Mouse (Mus musculus): ENCODE results near the gene Kat5.

Gene Kat5

DNA sequence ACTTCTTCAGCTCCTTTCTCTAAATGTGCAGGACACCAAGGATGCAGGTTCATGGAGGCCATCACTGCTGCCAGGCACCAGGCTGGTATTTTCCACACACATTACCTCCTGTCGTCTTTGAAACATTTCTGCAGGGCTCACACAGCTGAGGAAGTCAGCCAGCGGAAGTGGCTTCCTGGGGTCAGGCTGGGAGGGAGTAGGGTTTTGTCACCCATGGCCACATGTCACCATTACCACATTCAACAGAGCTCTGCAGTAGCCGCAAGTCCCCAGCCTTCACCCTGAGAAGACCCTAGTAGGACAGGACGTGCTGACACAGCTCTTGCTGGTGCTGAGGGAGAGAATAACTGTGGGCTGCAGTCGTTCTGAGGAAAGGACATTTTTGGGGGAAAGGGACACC, 38.2 kb downstream of the Kat5 start:
- DNase-seq (ENCODE audit: low spot score in 2 of 2) = no peak

DNA sequence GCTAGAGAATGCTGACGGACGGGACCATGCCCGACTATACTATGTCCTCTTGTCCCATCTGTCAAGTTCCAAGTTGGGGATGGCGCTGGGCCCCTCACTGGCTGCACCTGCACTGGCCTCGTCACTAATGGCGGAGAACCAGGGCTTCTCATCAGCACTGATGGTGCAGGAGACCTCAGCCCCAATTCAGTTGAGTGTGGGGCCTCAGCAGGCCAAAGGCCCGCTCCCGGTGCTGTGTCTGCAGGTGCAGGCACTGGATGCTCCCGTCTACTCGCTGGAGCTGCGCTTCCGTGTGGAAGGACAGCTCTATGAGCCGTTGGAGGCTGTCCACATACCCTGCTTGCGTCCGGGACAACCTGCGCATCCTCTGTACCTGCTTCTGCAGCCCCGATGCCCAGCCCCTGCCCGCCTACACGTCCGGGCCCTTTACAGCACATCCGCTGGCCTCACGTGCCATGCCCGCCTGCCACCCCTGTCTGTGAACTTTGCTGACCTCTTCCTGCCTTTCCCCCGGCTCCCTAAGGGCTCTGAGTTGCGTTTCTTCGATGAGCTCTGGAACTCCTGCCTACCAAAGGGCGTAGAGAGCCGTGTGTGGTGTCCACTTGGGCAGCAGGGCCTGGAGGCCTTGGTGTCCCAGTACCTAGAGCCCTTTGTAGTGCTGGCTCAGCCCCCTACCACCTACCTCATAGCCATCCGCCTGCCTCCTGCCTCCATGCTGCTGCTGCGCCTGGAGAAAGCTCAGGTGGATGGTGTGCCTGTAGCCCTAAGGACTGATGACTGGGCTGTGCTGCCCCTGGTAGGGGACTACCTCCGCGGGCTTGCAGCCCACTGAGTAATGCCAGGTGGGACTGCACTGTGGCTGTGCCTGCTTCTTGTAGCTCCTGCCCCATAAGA, 39.4 kb downstream of the Kat5 start:
- no peak for DNase-seq (ENCODE audit: low spot score in 2 of 2)

DNA sequence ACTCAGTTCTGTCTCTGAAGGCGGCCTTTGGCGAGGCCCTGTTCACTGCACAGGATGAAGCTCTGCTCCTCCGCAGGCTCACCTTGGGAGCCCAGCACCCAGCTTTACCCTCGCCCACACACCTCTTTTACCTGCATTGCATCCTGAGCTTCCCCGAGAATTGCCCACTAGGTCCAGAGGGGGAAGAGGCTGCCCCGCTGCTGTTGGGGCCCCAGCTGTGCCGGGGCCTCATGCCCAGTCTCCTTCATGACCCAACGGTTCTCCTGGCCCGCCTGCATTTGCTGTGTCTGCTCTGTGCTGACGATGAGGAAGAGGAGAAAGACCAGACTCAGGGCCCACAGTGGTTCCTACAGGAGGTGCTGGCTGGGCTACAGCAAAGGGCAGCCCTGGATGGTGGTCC, 40.5 kb downstream of the Kat5 start:
- DNase-seq (ENCODE audit: low spot score in 2 of 2) = no peak

DNA sequence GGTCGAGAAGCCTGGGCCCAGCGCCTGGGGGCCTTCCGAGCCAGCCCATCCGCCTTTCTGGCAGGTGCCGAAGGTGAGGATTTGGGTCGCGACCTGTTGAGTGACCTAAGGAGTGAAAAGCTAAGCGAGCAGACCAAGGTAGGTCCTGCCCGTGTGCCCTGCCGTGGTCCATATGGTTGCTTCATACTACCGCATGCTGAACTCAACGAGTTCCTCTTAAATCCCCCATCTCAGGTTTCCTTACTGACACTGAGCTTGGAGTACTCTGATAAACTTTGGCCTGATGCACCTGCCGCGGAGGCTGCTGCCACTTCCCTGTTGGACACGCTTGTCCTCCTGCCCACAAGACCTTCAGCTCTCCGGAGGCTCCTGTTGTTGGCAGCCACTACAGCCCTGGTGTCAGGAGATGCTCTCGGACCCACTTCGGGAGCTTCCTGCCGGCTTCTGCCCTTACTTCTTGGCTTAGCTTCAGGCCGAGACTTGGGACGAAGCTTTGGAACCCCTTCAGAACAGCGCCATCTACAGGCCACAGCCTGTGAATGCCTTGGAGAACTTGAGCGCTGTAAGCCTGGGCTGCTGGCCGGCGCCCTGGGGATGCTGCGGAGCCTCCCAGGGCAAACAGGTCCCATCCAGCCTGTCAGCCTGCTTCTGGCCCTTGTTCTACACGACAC, 41.4 kb downstream of the Kat5 start:
- peak; percentile 71 to 84 for DNase-seq (ENCODE audit: low spot score in 2 of 2)

DNA sequence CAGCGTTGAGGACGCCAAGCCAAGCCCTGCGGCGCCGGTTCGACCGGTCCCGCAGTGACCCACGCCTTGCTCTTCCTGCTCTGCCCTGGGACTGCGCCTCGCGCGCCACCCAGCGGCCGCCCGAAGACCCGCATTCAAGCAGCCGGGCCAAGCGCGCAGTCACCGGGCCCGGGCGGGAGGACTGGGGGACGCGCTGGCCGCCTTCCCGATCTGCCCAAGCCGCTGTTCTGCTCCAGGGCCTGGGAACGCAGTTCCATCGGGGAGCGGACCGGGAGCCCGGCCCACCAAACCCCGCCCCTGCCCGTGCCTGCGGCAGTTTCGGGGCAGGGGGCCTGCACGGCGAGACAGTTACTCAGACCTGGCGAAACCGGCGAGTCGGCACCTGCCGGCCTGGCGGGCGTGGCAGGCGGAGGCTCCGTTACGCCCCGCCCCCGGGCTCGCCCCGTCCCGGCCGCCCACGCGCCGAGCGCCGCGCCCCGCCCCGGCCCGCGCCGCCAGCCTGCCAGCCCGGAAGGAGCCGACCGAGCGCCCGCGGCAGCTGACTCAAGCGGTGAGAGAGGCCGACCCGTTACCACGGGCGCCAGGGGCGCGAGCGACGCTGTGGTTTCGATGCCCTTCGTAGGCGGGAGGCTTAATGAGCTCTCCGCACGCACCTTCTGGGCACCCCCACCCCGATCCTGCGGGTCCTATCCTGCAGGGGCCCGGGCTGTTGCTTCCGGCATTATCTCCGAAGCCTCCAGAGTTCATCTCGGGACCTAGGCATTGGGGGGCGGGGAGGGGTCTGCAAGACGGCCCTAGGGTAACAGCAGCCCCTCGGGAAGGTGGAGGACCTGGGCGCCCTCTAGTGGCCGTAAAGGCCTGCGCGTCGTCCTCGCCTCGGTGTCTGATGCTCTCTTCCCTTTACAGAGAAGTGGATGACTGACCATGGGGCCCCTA, 42.2 kb downstream of the Kat5 start, which contains the start of gene Ap5b1:
Gene Ap5b1, plus strand, starts transcription at position 492 of the 936 bp plus-strand sequence.
- peak; percentile 89 to 90 for DNase-seq (ENCODE audit: low spot score in 2 of 2)

DNA sequence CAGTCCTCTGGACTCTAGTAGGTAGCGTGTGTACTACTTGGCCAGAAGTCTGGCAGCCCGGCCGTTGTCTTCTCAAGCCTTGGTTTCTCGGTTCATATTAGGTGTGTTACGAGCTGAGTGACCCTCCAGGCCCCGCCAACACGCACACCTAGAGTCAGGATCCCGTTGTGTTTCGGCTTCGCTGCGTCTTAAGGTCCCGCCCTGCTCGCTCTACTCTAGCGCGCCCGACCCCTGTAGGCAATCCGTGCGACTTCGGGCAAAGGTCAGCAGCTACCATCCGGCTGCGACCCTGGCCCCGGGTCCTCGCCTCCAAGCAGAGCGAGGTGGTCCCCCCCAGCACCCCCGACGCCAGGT, 42.9 kb downstream of the Kat5 start:
- no peak for DNase-seq (ENCODE audit: low spot score in 2 of 2)

DNA sequence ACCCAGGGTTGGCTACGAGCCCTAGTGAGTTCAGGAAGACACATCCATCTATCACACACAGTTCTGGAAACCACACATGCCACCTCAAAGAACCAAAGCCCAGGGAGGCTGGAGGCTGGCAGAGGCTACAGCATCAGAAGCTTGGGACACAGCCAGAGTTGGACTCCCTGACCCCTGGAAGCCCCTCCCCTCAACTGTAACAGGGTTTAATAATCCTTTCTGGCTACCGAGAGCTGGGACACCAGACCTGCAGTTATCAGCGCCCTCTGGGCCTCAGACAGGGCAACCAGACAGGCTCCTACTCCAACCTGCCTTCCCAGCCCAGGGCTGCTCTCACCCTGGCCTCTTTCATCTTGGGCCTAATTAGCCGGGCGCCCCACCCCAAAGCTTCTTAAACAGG, 43.7 kb downstream of the Kat5 start:
- no peak for DNase-seq (ENCODE audit: low spot score in 2 of 2)

DNA sequence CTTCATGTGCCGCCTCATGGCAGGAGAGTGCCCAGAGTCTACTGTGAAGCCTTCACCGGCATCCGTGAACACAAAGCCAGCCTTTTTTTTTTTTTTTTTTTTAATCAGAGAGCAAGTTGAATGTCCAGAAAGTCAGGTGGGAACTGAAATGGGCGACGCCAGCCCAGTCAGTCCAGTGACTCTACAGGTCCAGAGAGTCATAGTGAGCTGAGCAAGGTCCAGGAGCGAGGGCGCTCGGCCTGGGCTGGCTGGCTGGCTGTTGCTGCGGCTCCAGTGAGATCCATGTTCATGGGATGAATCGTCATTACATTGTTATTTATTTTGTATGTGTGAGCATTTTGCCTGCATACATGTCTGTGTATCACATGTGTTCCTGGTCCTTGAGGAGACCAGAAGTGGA, 47.3 kb downstream of the Kat5 start:
- no peak for DNase-seq (ENCODE audit: low spot score in 2 of 2)

DNA sequence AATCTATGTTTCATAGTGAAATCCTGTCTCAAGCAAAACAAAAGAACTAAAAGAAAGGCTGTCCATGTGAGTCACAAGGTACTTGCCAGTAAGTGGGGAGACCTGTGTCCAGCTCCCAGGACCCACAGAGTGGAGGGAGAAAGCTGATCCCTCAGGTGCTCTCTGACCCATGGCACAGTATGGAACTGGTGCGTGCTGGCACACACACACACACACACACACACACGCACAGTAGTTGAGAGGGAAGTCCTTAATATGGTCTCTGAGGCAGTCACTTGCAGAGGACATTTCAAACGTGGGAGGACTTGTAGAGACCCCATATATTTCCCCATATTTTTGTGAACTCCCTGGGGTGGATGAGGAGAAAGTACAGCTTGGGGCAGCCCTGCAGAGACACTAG, 48.2 kb downstream of the Kat5 start:
- no peak for DNase-seq (ENCODE audit: low spot score in 2 of 2)

DNA sequence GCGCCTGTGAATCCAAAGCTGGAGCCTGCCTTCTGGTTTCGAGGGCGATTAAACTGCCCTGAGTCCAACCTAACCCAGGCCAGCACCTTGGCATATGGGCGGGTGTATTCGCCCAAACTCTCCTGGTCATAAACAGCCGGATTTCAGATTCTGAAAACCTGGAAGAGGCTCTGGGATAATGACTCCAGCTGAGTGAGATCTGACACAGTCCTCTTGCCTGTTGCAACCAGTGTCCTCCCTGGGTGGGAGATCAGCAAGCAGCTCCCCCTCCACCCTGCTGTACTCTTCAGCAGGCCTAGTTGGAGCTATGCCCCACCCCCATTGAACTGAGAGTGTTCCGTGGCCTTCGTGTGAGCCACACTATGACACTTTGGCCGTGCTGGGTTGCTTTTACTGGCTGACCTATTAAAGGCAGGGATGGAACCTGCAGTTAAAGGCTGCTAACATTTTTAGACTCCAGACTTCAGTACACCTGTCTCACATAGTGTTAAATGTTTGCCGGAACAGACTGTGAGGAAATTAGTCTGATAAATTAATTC, 48.7 kb downstream of the Kat5 start:
- no peak for DNase-seq (ENCODE audit: low spot score in 2 of 2)

DNA sequence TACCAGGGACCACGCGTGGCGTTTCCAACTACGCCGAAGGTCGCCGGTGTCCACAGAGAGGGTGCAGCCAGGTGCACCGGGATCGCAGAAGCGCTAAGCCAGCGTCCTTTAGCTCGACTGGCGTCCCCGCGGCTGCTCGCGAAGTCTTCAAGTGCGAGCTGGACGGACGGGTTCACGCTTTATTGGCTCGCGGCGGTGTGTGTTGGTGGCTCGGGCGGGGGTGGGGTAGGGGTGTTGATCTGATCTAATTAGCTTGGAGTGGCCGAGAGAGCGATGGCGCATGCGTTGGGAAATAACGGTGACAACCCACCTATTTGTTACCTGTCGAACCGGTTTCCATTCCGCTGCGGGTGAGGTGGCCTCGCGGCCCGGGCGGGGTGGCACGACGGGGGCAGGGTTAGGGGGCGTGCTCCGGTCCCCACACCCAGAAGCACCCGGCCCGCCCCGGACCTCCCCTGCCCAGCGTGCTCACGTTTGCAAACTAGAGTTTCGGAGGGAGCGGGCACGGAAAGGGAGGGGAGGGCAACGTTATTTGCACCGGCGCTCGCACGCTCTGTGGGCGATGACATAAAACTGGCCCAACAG, 49.5 kb downstream of the Kat5 start, which contains the start of gene Ovol1:
Gene Ovol1, minus strand, starts transcription at position 190 of the 585 bp plus-strand sequence.
- DNase-seq (ENCODE audit: low spot score in 2 of 2) = peak; percentile 63 to 70

DNA sequence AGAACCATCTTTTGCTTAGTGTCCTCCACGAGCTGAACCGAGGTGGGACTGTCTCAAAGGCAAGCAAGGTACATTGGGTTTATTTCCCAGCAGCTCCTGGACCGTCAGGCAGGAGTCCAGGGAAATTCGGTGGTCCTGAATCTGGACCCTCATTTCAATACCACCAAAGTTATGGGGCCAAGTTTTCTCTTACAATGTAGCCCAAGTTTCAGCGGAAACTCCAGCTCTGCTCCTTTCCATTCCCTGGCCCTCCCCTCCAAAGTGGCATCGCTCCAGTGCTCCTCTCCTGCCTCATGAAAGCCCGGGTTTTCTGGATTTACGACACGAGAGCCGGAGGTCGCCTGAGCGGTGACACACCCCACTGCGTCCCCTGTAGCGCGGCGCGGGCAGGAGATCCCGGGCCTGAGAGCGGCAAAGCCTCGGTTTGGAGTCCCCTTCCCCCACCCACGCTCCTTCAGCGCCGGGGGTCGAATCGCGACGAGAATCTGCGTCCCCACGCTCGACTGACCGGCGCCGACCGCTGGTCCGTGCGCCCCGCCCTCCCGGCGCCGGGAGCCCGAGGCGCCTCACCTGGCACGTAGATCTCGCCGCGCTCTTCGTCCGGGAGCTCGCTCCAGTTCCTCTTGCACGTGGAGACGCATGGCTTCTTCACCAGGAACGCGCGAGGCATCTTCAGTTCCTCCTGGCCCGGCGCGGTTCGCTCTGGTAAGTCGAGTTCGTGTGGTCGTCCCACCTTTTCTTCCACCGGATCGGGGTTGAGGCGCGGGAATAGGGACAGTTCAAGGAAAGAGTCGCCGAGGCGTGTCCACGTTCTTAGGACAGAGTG, 50.2 kb downstream of the Kat5 start:
- no peak for DNase-seq (ENCODE audit: low spot score in 2 of 2)

DNA sequence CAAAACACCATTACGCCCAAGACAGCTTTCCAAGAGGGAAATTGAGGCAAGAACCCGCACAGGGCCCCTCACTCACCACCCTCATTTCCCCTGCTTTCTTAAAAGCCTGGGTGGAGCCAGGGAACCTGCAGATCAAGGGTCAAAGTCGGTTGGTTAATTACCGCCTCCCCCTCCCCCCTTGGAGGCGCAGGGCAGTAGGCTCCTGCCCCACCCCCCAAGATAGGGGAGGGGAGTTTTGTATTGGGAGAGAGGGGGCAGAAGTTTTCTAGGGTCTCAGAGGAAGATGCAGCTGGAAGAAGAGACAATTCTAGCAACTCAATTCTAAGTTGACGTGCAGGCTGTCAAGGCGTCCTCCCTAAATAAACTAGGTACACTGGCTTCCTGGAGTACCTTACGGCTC, 50.8 kb downstream of the Kat5 start:
- DNase-seq (ENCODE audit: low spot score in 2 of 2) = no peak

DNA sequence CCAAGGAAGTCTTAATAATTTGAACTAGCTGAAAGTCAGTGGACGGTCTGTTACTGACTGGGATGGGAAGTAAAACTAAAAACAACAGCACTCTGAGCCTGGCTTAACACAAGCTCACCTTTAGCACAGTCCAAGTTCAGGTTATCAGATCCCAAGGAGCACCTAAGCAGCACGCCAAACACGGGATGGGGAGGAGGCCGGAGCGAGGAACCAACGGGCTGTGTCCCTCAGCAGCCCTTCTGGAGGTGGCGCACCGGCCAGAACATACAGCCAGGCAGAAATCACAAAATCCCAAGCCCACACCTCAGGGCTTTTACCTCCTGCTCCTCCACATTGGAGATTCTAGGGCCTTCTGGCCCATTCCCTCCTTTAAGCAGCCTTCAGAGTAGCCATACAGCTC, 51.3 kb downstream of the Kat5 start:
- DNase-seq (ENCODE audit: low spot score in 2 of 2) = no peak

DNA sequence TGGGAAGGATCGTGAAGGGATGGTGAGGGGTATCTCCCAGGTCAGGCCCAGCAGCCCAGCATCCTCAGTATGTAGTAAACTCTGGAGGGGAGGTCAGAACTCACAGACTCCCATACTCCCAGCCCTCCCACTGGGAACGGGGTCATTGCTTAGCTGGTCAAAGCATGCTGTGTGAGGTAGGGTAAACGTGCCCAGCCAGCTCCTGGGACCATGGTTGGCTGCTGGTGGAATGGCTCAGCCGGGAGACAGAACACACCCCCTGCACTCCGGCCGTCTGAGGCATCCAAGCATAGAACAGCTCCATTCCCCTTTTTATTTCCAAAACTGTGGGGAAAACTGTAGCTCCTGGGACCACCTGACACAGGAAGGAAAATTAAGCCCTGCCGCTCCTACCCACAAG, 51.9 kb downstream of the Kat5 start:
- DNase-seq (ENCODE audit: low spot score in 2 of 2) = no peak

DNA sequence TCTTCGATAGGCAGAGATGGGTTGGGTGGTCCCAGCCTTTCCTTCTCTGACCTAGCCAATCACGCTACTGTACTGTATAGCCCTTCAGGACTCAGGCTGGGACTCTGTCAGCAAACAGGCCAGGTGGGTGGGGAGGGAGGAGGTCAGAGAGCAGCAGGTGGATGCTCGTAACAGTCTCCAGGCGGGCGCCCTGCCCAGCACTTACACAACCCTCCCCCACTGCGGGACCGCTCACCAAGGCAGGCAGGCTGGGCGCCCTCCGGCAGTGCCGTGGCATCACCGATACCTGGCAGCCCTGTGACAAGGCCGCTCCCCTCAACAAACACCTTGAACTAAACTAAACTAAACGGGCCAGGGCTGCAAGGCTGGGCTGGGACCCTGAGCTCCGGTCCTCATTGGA, 55.8 kb downstream of the Kat5 start:
- DNase-seq (ENCODE audit: low spot score in 2 of 2) = no peak

DNA sequence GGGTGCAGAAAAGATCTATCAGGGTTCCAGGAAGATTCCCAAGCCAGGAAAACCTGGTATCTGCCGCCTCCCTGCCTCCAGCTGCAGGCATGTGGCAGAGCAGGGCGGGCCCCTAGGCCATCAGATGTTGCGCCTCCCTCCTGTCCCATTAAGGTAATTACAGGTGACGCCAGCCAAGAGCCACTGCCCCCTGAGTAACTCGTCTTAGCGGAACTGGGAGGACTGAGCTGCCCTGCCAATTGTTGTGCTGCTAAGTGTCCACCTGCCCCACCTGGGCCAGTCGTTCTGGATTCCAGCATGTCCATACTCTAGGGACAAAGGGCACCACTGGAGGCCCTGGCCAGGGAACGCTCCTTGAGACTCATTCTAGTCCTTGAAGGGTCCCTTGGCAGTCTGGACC, 56.2 kb downstream of the Kat5 start:
- DNase-seq (ENCODE audit: low spot score in 2 of 2) = no peak
